Mouse (Mus musculus): ENCODE results near the gene Mrpl50.
"Not testable (repeated sequence)": the region's sequence is repeated elsewhere in the genome, so short reads cannot be mapped to it uniquely, and the experiment has no call there.

Mrpl50 gene

DNA sequence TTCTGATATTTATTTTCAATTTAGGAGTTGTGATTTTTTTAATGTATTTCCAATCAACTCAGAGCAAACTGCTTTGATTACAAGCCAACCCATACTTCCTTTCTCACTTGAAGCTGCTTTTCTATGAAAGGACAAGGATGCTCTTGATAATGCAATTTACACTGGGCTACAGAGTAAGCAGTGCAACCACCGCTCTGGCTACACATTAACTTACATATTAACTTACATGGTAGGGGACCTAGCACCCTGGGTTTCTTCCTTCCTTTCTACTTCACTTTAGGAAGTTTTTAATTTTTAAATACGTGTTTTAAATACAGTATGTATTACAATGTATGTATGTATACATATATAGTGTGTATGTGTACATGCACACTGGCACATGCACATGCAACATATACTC lies 11.7 kb downstream of the Mrpl50 start:
- no peak for DNase-seq (ENCODE audit: low spot score)

- no peak for DNase-seq (ENCODE audit: low spot score)
Observed at GRCm38 (mm10) chr4:49506386-49506785, 14.5 kb downstream of the Mrpl50 start, which contains the start of gene Baat. Baat (minus strand) TSS chr4:49506557.

DNA sequence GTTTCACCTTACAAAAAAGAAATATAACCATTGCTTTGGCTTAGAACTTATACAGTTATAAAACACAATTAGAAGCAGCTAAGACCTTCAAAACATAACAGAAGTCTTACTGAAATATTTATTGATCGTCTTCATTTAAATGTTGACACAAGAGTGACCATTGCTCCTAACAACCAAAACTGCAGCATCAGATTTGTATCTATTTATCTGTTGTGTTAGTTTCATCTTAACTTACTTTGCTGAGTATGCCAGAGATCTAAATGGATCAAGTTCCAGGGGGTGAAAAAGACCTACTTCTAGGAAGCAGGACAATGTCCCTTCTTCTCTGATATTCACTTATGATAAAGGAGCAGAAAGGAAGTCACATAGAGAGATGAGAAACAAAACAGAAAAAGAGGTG lies 17.3 kb downstream of the Mrpl50 start:
- DNase-seq (ENCODE audit: low spot score), result no peak

DNA sequence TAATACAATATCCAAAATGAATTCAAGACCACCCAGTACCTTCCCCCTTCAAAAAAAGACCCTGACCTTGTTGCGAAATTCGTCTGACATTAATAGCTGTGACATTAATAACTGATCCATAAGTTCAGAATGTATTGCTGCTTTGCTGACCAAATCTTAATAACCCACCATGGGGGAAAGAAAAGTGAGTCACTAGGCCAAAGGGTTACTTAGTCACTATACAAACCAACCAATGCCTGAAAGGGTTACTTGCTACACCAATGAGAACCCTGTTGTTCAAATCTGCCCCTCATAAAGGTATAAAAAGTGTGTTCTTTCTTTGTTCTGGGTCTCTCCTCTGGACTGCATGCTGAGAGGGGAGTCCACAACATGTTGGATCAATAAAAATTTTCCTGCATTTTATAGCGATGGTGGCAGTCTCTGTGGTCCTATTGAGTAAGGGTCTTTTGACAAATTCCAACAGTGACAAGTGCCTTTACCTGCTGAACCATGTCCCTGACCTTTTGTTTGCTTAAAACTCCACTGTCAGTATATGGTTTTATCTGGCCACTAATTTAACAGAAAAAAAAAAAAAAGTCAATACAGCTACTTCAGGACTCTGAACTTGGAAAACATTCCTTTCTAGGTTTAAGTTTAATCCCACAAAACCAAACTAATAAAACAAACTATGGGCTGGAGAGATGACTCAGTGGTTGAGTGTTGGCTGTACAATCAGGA lies 34.8 kb downstream of the Mrpl50 start:
- not testable (repeated sequence) for DNase-seq (ENCODE audit: low spot score)

- DNase-seq (ENCODE audit: low spot score), result no peak
Observed at GRCm38 (mm10) chr4:49485442-49485841, 35.5 kb downstream of the Mrpl50 start.

DNA sequence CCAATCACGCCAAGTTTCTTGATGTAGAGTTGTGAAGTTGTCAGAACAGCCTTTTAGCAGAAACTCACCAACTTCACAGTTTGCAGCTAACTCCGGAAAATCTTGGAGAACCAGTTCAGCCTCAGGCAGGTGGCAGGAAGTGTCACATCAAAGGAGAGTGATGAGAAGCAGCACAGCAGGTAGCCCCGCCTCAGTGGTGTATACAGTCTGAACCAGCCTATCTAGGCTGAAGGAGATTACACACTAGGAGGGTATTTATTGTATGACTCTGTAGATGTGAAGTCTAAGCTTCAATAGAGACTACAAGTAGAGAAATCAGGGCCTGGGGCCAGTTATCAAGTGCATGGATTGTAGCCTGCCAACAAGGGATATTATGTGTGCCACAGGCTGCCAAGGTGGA lies 40.0 kb downstream of the Mrpl50 start:
- DNase-seq (ENCODE audit: low spot score), result no peak

GRCm38 (mm10) chr4:49480104-49480760 lies 40.7 kb downstream of the Mrpl50 start:
- DNase-seq (ENCODE audit: low spot score), result no peak

DNA sequence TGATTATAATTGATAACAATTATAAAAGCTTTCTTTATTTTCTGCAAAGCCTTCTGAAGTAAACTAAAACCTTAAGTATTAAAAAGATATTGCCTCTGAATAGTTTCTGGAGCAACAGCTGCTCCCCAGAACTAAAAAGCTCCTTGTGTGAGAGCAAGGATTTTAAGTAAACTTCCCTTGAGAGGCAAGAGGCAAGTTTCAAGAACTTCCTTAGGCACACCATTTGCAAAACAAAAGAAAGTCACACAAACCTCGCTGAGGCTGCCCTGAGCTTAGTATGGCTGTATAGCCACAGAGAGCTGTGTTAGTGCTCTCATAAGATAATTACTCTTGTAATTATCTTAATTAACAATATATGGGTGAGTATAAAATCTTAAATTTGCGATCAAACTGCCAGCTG lies 41.9 kb downstream of the Mrpl50 start:
- not testable (repeated sequence) for DNase-seq (ENCODE audit: low spot score)

DNA sequence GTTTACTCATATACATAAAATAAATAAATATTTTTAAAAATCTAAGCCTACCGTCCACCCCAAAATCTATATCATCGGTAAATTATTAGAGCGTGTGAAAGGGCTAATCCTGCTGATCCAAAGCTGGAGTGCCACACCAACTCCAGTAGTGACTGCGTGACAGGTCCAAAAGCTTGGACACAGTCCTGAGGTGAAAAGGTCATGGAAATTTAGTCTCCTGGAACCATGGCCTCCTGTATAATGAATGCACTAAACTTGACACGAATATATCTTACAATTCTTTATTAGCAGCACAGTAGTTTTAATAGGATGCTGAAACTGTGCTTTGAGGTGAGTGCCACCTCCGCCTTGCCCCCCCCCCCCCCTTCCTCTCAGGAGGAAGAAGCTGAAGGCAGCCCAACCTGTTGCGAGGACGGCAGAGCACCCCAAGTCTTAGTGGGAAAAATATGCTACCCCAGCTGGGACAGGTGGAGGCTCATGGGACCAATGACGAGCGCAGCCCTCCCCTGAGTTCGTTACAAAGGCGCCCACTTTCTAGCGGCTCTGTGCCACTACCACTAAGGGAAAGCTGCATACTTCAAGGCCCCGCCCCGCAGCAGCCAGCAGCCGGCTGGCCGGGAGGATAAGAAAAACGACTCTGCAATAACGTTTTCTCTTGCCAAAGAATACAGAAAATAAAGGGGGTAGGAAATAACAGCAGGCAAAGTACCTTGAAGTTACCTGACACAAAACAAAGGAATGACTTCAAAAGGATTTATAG lies 42.6 kb downstream of the Mrpl50 start:
- no peak for DNase-seq (ENCODE audit: low spot score)

GRCm38 (mm10) chr4:49474583-49474982 lies 46.3 kb downstream of the Mrpl50 start:
- no peak for DNase-seq (ENCODE audit: low spot score)

- DNase-seq (ENCODE audit: low spot score), result no peak
Observed at GRCm38 (mm10) chr4:49473435-49474100, 47.3 kb downstream of the Mrpl50 start, which contains the start of gene Acnat1. Acnat1 (minus strand) TSS chr4:49473912.

DNA sequence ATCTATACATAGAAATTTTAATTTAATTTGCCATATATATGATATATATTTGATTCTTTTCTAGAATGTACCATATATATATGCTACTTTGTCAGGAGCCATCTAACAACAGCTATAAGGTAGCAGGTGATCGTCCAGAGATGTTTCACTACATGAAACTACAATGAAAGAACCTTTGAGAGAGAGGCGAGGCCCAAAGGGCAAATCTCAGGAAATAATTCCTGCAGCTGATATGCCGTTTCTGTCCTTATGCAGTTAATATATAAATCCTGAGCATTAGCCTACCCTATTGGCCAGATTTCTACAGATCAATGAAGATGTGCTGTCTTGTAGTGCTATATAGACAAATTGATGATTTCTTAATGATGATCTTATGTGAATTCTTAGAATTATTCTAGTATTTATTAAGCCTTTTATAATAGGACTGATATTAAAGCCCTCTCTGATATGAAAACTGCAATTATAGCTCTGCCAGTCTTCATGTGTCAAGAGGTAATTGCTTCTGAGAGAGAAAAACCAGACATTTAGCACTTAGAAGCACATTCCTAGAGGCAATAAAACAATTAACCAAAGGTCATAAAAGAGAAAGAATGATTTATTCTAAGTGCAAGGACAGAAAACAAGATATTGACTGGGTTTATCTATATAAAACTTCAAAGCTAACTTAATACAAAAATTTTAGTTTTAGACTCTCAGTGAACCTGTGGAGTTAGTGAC lies 51.3 kb downstream of the Mrpl50 start:
- DNase-seq (ENCODE audit: low spot score), result no peak

- no peak for DNase-seq (ENCODE audit: low spot score)
Observed at GRCm38 (mm10) chr4:49467360-49467759, 53.5 kb downstream of the Mrpl50 start.
